Mouse (Mus musculus) intestine, embryonic 15.5 days (tissue): Measurements from ENCODE around the gene Chmp2a. TPM values are rescaled to one million over a fixed set of nuclear protein-coding genes. Genes with fewer than 3 reads are reported as not detected.
A peak's percentile ranks its signal among the peaks of the same experiment; 100 is the strongest.
"Not testable (repeated sequence)": the region's sequence is repeated elsewhere in the genome, so short reads cannot be mapped to it uniquely, and the experiment has no call there.

Experiments used
- ATAC-seq: fragments of 200-750 bp; cut with Nextera tagmentation; 2 replicates; pipeline ENCODE4 v1.8.0; 2017; ENCODE audit warnings: moderate TSS enrichment, moderate library complexity
- H3K27ac ChIP-seq: fragments of 300-500 bp; sonication (generic); 2 replicates; pipeline ENCODE4 v1.5.1; 2015; ENCODE audit warnings: mild to moderate bottlenecking, inconsistent platforms
- H3K27me3 ChIP-seq: fragments of 300-500 bp; sonication (generic); replicated peaks from 2 replicates; pipeline ENCODE4 v1.6.1; 2015; ENCODE audit warnings: inconsistent platforms
- H3K36me3 ChIP-seq: fragments of 300-500 bp; sonication (generic); 2 replicates; pipeline ENCODE4 v1.6.1; 2015; ENCODE audit warnings: inconsistent platforms
- H3K4me1 ChIP-seq: fragments of 300-500 bp; sonication (generic); replicated peaks from 2 replicates; pipeline ENCODE4 v1.6.1; 2015; ENCODE audit warnings: inconsistent platforms
- H3K4me2 ChIP-seq: fragments of 300-500 bp; sonication (generic); replicated peaks from 2 replicates; pipeline ENCODE4 v1.6.1; 2015; ENCODE audit warnings: mild to moderate bottlenecking, inconsistent platforms
- H3K4me3 ChIP-seq: fragments of 300-500 bp; sonication (generic); replicated peaks from 2 replicates; pipeline ENCODE4 v1.5.1; 2015; ENCODE audit warnings: inconsistent platforms
- H3K9ac ChIP-seq: fragments of 300-500 bp; sonication (generic); 2 replicates; pipeline ENCODE4 v1.6.1; 2015; ENCODE audit warnings: inconsistent platforms
- H3K9me3 ChIP-seq: fragments of 300-500 bp; sonication (generic); 2 replicates; pipeline ENCODE4 v1.6.1; 2016; ENCODE audit warnings: inconsistent platforms
- WGBS: fragments of 180-500 bp; shearing (Covaris S2); methylation state at CpG from one replicate; pipeline ENCODE4 v1.1.7; 2015; 5-methylcytosine and 5-hydroxymethylcytosine counted together
- polyA plus RNA-seq: library from polyadenylated mRNA; unstranded; fragments of >200 nt; fragmentation: Nextera tagmentation; extraction: Ambion mirVana; gene quantifications from 2 replicates; pipeline ENCODE4 v1.2.1, GENCODE M21; 2015

The Chmp2a gene
- polyA plus RNA-seq, result 162 and 177 TPM in 2 replicates

DNA sequence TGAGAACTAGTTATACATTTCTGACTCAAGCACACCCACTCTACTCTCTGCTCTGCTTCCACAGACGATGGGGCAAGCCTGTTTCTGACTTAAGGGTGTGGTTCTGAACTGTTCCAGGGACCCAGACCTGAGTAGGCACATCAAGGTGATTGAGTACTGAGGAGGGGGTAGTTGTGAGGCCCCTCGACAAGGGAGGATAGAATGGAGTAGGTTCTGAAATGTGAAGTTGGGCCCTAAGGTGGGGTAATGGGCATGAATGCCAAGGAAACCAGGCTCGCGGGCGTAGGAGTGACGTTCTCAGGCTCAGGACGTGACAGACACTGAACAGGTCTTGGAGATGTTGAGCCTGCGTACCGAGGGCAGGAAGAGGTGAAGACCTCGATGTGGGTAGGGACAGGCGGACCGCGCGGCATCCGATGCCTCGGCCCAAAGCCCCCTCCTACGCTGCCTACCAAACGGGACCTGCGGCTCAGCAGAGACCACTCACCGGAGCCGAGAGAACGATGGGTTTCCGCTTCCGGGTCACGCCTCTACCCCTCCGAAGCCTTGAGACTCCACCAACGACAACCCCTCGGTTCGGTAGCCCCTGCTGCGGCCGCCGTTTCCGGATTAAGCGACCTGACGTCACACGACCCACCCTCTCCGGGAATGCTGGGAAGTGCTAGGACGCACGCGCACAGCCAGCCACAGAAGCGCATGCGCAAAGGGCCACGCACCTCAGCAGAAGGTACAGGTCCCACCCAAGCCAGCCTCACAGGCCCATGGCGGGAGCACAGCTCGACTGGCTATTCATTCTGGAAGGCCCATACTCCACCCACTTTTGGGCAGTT is at the start of gene Chmp2a:
Chmp2a (minus strand) TSS at position 660 of the 830 bp plus-strand sequence.
- peak within 1 kb of the TSS; percentile 81 for H3K9ac ChIP-seq
- peaks cover 41% of the 10 kb centered on the region for H3K36me3 ChIP-seq

DNA sequence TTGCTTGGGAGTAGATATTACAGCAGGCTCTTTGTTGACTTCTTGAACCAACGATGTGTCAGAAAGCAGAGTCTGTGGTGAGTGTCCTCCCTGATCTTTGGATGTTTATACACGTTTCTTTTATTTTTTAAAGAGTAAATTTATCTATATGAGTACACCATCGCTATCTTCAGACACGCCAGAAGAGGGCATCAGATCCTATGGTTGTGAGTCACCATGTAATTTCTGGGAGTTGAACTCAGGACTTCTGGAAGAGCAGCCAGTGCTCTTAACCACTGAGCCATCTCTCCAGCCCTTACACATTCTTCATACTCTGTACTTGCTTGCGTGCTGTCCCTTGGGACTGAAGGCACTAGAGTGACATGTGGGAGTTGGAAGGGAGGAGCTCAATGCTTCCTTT is 37.7 kb upstream of the Chmp2a start:
- H3K27ac ChIP-seq, result no peak overlapping the region
- no peaks in the 10 kb centered on the region for H3K9me3 ChIP-seq
- no peak overlapping the region for H3K4me2 ChIP-seq
- no peaks in the 10 kb centered on the region for H3K36me3 ChIP-seq
- H3K9ac ChIP-seq, result no peak overlapping the region
- no peaks in the 10 kb centered on the region for H3K4me1 ChIP-seq
- no peak for ATAC-seq
- WGBS, result 61% methylated on average over 5 of the region's 5 CpGs
- H3K27me3 ChIP-seq, result no peaks in the 10 kb centered on the region
- no peak overlapping the region for H3K4me3 ChIP-seq

More for the DNA sequence above, at the start of gene Chmp2a:
- no peaks in the 10 kb centered on the region for H3K9me3 ChIP-seq
- H3K4me3 ChIP-seq, result peak within 1 kb of the TSS; percentile 64
- H3K27ac ChIP-seq, result peak within 1 kb of the TSS; percentile 93
- WGBS, result under 1% methylated on average over 45 of the region's 45 CpGs
- H3K4me2 ChIP-seq, result peak within 1 kb of the TSS; percentile 84
- no peaks in the 10 kb centered on the region for H3K27me3 ChIP-seq
- H3K4me1 ChIP-seq, result peaks cover 31% of the 10 kb centered on the region
- ATAC-seq, result peak; percentile 80

DNA sequence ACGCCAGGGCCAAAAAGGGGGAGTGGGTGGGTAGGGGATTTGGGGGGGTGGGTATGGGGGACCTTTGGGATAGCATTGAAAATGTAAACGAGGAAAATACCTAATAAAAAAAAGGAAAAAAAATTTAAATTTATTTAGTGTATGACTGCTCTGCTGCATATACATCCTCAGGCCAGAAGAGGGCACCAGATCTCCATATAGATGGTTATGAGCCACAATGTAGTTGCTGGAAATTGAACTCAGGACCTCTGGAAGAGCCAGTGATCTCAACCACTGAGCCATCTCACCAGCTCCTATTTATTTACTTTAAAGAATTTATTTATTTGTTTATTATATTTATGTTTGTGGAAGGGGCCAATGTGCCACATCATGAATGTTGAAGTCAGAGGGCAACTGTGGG is 28.8 kb upstream of the Chmp2a start:
- not testable (repeated sequence) for H3K4me1 ChIP-seq, H3K36me3 ChIP-seq, H3K27ac ChIP-seq, H3K9ac ChIP-seq, ATAC-seq, H3K9me3 ChIP-seq, H3K4me2 ChIP-seq, H3K27me3 ChIP-seq, H3K4me3 ChIP-seq
- WGBS, result 61% methylated on average over 2 of the region's 2 CpGs

DNA sequence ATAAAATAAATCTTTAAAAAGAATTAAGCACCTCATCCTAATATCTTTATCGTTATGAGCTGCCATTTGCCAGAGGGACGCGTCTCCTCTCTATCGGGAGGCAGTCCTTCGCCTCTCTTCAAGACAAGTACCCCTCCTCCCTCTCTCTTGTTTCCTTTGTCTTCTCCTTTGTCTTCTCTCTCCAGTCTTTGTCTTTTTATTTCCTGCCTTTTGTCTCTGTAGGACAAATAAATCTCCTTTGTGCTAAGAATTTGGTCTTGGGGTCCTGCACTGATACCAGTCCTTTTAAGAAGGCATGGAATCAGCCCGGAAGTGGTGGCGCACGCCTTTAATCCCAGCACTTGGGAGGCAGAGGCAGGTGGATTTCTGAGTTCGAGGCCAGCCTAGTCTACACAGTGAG is 24.9 kb upstream of the Chmp2a start:
- no peaks in the 10 kb centered on the region for H3K9me3 ChIP-seq
- ATAC-seq, result no peak
- no peak overlapping the region for H3K4me2 ChIP-seq
- H3K27me3 ChIP-seq, result no peaks in the 10 kb centered on the region
- no peaks in the 10 kb centered on the region for H3K36me3 ChIP-seq
- H3K27ac ChIP-seq, result no peak overlapping the region
- H3K4me3 ChIP-seq, result no peak overlapping the region
- 90% methylated on average over 9 of the region's 9 CpGs for WGBS
- H3K4me1 ChIP-seq, result no peaks in the 10 kb centered on the region
- H3K9ac ChIP-seq, result no peak overlapping the region

DNA sequence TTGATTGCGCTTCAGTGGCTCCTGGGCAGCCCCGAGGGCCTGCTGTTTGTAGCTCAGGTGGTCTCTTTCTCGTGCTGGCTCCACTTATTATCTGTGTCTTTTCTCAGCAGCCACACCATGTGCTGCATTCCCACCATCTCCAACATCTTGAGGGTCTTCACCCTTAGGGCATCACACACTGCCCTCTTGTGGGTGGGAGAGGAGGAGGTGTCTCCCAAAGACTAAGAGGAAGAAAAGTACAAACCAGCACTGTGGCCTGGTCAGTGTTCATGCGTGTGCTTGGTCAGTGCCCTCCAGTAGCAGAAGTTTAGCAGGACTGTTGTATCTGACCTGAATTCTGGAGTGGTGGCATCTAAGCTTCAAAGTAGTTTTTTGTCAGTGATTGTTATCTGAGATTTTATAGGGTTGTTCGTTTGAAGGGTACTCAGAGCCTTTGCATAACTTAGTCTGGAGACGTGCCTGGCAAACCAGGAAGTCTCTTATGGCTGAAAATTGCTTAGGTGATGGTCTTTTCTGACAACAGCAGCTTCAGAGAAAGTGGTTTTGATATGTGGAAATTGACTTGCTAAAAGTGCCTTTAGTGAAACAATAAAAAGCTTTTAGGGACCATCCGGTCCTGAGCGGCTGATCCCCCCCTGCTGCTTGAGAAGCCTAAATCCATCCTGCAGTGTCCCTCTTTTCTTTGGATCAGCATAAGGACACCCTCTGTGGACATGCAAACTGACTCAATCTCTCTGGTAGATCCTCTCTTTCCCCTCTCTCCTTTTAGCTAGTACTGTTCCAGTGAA is 22.5 kb upstream of the Chmp2a start:
- no peaks in the 10 kb centered on the region for H3K27me3 ChIP-seq
- WGBS, result 61% methylated on average over 8 of the region's 8 CpGs
- ATAC-seq, result no peak

DNA sequence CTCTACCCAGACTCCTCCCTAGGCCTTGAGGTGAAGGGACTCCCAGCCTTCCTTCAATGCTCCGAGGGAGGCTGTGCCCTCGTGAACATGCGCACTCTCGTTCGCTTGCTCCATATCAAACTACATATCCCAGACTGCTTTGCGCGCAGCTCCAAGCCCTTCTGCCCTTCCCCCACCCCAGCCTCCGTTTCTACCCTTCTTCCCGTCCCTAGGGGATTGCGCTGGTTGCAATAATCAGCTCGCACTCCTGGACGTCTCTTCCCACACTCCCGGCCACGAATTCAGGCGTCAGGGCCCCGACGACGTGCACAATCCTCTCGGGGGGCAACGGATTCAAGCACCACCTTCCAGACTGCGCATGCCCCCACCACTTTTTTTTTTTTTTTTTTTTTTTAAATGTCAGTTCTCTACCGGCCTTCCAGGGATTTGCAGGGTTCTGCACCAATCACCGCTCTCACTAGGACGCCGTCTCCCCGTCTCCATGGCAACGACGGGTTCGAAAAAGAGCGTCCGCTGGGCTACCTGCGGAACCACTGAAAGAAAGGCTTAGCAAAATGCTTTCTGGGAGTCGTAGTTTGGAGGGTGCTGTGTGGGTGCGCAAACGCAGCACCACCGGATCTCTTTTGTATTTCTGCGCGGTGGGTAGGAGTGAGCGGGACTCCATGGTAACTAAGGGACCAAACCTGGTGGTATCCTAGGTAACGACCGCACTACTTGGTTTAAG is 19.8 kb upstream of the Chmp2a start, which contains the start of gene Mzf1:
Mzf1 (minus strand) TSS at position 478 of the 724 bp plus-strand sequence.
- peak within 1 kb of the TSS; percentile 81 for H3K27ac ChIP-seq
- peak within 1 kb of the TSS; percentile 58 for H3K9ac ChIP-seq
- WGBS, result under 1% methylated on average over 41 of the region's 41 CpGs
- H3K4me3 ChIP-seq, result peak within 1 kb of the TSS; percentile 61
- H3K27me3 ChIP-seq, result no peaks in the 10 kb centered on the region
- H3K36me3 ChIP-seq, result no peaks in the 10 kb centered on the region
- no peaks in the 10 kb centered on the region for H3K9me3 ChIP-seq
- peak within 1 kb of the TSS; percentile 72 for H3K4me2 ChIP-seq
- ATAC-seq, result peak; percentile 95
- H3K4me1 ChIP-seq, result 0 out of 2 replicates have a peak, but pooled peaks cover 5% of the 10 kb centered on the region

More for the DNA sequence above, 22.5 kb upstream of the Chmp2a start:
- H3K4me1 ChIP-seq, result 0 out of 2 replicates have a peak, but pooled peaks cover 5% of the 10 kb centered on the region
- no peaks in the 10 kb centered on the region for H3K9me3 ChIP-seq
- no peak overlapping the region for H3K4me3 ChIP-seq
- H3K9ac ChIP-seq, result no peak overlapping the region
- H3K4me2 ChIP-seq, result no peak overlapping the region
- no peak overlapping the region for H3K27ac ChIP-seq
- no peaks in the 10 kb centered on the region for H3K36me3 ChIP-seq

DNA sequence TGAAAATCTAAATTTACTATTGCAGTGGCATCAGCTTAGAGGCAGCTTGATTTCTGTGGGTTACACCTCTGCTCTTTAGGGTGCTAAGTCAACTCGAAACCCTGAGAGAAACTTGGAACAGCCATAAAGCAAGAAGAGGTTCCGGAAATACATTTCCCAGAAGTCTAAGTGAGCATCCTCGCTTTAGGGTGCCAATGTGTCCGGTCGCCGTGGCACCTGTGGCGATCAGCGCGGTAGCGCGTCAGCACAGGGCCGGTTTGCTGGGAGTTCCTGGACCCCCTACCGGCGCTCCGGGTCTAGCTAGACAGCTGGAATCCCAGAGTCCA is 19.3 kb upstream of the Chmp2a start:
- H3K4me2 ChIP-seq, result peak overlapping the region; percentile 72
- 2% methylated on average over 15 of the region's 15 CpGs for WGBS
- peak overlapping the region; percentile 81 for H3K27ac ChIP-seq
- peak overlapping the region; percentile 58 for H3K9ac ChIP-seq
- 0 out of 2 replicates have a peak, but pooled peaks cover 5% of the 10 kb centered on the region for H3K4me1 ChIP-seq
- H3K4me3 ChIP-seq, result peak overlapping the region; percentile 61
- H3K9me3 ChIP-seq, result no peaks in the 10 kb centered on the region
- no peak for ATAC-seq
- H3K27me3 ChIP-seq, result no peaks in the 10 kb centered on the region
- H3K36me3 ChIP-seq, result no peaks in the 10 kb centered on the region

DNA sequence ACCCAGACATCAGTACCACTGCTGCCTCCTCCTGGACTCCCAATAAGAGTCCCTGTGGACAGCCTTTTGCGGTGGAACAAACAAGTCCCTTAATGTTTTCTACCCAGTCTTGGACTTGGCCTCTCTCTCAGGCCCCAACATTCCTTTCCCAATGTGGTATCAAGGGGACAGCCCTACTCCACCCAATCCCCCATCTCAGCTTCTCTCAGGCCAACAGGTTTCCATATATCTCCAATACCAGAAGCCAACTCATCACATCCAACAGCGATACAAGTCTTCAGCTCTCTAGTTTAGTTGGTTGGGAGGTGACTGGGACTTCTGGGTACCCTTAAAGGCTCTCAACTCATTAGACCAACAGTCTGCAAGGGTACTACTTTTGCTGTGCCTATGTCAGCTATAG is 18.9 kb upstream of the Chmp2a start:
- H3K36me3 ChIP-seq, result no peaks in the 10 kb centered on the region
- H3K4me1 ChIP-seq, result 0 out of 2 replicates have a peak, but pooled peaks cover 5% of the 10 kb centered on the region
- ATAC-seq, result no peak
- peak overlapping the region; percentile 61 for H3K4me3 ChIP-seq
- 93% methylated on average over 2 of the region's 2 CpGs for WGBS
- H3K9ac ChIP-seq, result no peak overlapping the region
- peak overlapping the region; percentile 72 for H3K4me2 ChIP-seq
- no peaks in the 10 kb centered on the region for H3K27me3 ChIP-seq
- H3K9me3 ChIP-seq, result no peaks in the 10 kb centered on the region
- H3K27ac ChIP-seq, result no peak overlapping the region

DNA sequence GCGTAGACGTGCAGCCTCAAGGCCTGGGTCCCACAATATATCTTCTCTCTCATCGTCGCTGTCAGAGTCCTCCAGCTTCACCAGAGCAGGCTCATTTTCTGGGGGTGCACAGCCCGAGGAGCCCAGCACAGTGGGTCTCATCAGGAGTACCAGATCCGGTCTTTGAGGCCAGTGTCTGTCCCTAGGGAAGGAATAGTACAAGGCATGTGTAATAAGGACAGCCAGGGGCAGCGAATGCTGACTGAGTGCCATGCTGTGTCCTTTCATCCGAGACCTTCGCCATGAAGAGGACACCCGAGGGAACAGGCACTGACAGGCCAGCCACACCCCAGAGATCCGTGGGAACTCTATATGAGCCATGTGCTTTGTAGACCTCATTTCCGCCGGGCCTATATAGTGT is 18.4 kb upstream of the Chmp2a start:
- Histone ChIP-seq H3K4me2 (no peak overlapping the region), H3K27ac (no peak overlapping the region), H3K9me3 (no peaks in the 10 kb centered on the region), H3K9ac (no peak overlapping the region), H3K4me3 (no peak overlapping the region), H3K36me3 (no peaks in the 10 kb centered on the region), H3K4me1 (0 out of 2 replicates have a peak, but pooled peaks cover 5% of the 10 kb centered on the region), H3K27me3 (no peaks in the 10 kb centered on the region)
- WGBS, result 90% methylated on average over 13 of the region's 13 CpGs
- ATAC-seq, result no peak

DNA sequence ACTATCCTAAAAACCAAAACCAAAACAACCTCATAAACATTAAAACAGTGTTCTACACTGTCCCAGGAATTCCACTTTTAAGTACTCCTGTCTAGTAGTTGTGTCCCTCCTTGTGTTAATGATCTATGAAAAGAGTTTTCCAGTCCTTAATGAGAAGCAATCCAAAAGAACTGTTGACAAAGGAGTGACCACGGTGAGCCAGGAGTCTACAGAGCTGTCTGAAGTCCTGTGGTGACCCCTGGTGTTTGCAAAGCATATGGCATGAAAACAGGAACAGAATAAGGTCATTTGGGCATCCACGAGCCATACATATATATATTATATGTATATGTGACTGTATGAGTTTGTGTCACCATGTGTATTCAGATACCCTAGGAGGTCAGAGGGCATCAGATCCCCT is 11.5 kb upstream of the Chmp2a start:
- Histone ChIP-seq H3K4me2 (no peak overlapping the region), H3K27me3 (peaks cover 33% of the 10 kb centered on the region), H3K9ac (no peak overlapping the region), H3K36me3 (no peaks in the 10 kb centered on the region), H3K4me3 (no peak overlapping the region), H3K27ac (no peak overlapping the region), H3K9me3 (no peaks in the 10 kb centered on the region), H3K4me1 (peaks cover 12% of the 10 kb centered on the region)
- peak; percentile 64 for ATAC-seq
- WGBS, result 2% methylated on average over 2 of the region's 2 CpGs

DNA sequence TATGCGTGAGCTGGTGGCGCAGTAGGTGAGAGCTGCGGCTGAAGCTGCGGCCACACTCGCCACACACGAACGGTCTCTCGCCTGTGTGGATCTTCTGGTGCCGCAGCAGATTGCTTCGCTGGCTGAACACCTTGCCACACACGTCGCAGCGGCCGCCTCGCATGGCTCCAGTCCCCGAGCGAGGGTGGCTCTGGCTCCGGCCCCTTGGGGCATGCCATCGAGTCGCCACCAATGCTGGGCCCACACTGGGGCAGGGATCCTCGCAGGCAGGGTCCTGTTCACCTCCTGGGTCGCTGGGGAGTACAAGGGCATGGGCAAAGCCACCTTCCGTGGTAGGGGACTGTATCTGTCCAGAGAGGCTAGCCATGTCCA is 9.6 kb upstream of the Chmp2a start:
- H3K4me3 ChIP-seq, result peak overlapping the region; percentile 50
- 5% methylated on average over 23 of the region's 23 CpGs for WGBS
- H3K27me3 ChIP-seq, result peaks cover 33% of the 10 kb centered on the region
- no peaks in the 10 kb centered on the region for H3K9me3 ChIP-seq
- H3K27ac ChIP-seq, result no peak overlapping the region
- 0 out of 2 replicates have a peak, but pooled peaks have one; percentile 11 for ATAC-seq
- H3K4me1 ChIP-seq, result peaks cover 12% of the 10 kb centered on the region
- H3K36me3 ChIP-seq, result no peaks in the 10 kb centered on the region
- peak overlapping the region; percentile 99 for H3K4me2 ChIP-seq
- H3K9ac ChIP-seq, result peak overlapping the region; percentile 55
